Mouse (Mus musculus) T-helper 2 cell (primary cell): ENCODE results near the gene Dst.
"Not testable (repeated sequence)": the region's sequence is repeated elsewhere in the genome, so short reads cannot be mapped to it uniquely, and the experiment has no call there.

Experiments
- in situ Hi-C: fragments of 300-600 bp; cut with MboI, MseI; formaldehyde crosslinking; loops from one replicate; pipeline ENCODE4 v1.15.1; 2025; ENCODE audit warnings: high pct_unique_total_duplicates

Dst gene

GRCm38 (mm10) chr1:34061078-34061477 lies 153.1 kb downstream of the Dst start:
- in situ Hi-C loops = no loop called here

GRCm38 (mm10) chr1:34061860-34062259 lies 153.8 kb downstream of the Dst start:
- in situ Hi-C loops = no loop called here

GRCm38 (mm10) chr1:34063943-34064342 lies 155.9 kb downstream of the Dst start:
- in situ Hi-C loops = no loop called here

- in situ Hi-C loops = no loop called here
Measured at GRCm38 (mm10) chr1:34065551-34066048, 157.6 kb downstream of the Dst start.

- in situ Hi-C loops = not testable (repeated sequence)
Measured at GRCm38 (mm10) chr1:34066401-34066800, 158.4 kb downstream of the Dst start.

- in situ Hi-C loops = no loop called here
Measured at GRCm38 (mm10) chr1:34068341-34068740, 160.3 kb downstream of the Dst start.

- in situ Hi-C loops = no loop called here
Measured at GRCm38 (mm10) chr1:34069514-34070290, 161.7 kb downstream of the Dst start.

GRCm38 (mm10) chr1:34070474-34070873 lies 162.4 kb downstream of the Dst start:
- in situ Hi-C loops = no loop called here

- in situ Hi-C loops = no loop called here
Measured at GRCm38 (mm10) chr1:34070991-34071639, 163.1 kb downstream of the Dst start.

- in situ Hi-C loops = no loop called here
Measured at GRCm38 (mm10) chr1:34072262-34072661, 164.2 kb downstream of the Dst start.

GRCm38 (mm10) chr1:34073436-34074169 lies 165.6 kb downstream of the Dst start:
- in situ Hi-C loops = no loop called here

- in situ Hi-C loops = no loop called here
Measured at GRCm38 (mm10) chr1:34074245-34075187, 166.5 kb downstream of the Dst start.

- in situ Hi-C loops = no loop called here
Measured at GRCm38 (mm10) chr1:34076701-34077421, 168.8 kb downstream of the Dst start.

- in situ Hi-C loops = no loop called here
Measured at GRCm38 (mm10) chr1:34077422-34077790, 169.4 kb downstream of the Dst start.

- in situ Hi-C loops = no loop called here
Measured at GRCm38 (mm10) chr1:34077941-34078340, 169.9 kb downstream of the Dst start.

- in situ Hi-C loops = no loop called here
Measured at GRCm38 (mm10) chr1:34089011-34089410, 181.0 kb downstream of the Dst start.

GRCm38 (mm10) chr1:34090700-34091099 lies 182.7 kb downstream of the Dst start:
- in situ Hi-C loops = no loop called here

- in situ Hi-C loops = no loop called here
Measured at GRCm38 (mm10) chr1:34093652-34094051, 185.6 kb downstream of the Dst start.

GRCm38 (mm10) chr1:34094301-34094700 lies 186.3 kb downstream of the Dst start:
- in situ Hi-C loops = no loop called here

- in situ Hi-C loops = no loop called here
Measured at GRCm38 (mm10) chr1:34095173-34095572, 187.1 kb downstream of the Dst start.

GRCm38 (mm10) chr1:34096923-34097322 lies 188.9 kb downstream of the Dst start:
- in situ Hi-C loops = no loop called here
